8 mouse cellular contexts compared by ENCODE assay signal in genomic region chr8:123319522-123320164, GRCm38 (mm10). TPM values are rescaled to one million over a fixed set of nuclear protein-coding genes. Genes with fewer than 3 reads are reported as not detected.
DNase-seq lines count a peak whose midpoint lies in the region; ATAC-seq lines count a peak whose summit lies in the region.

No protein-coding gene starts in this region.

- no peak overlapping the region for H3K4me2 ChIP-seq in midbrain, embryonic 16.5 days (ENCODE audit: low read length)

- peaks cover 10% of the 10 kb centered on the region for H3K36me3 ChIP-seq in erythroblast, embryonic 14.5 days (ENCODE audit: control insufficient read depth)
- no peaks in the 10 kb centered on the region for H3K36me3 ChIP-seq in midbrain, embryonic 16.5 days (ENCODE audit: control insufficient read depth, insufficient read depth, low read length)

- peaks cover 26% of the 10 kb centered on the region for H3K4me1 ChIP-seq in erythroblast, embryonic 14.5 days (ENCODE audit: control insufficient read depth)
- peaks cover 7% of the 10 kb centered on the region for H3K4me1 ChIP-seq in midbrain, embryonic 16.5 days (ENCODE audit: control insufficient read depth, insufficient read depth, low read length)

- ATAC-seq in erythroblast, adult 5-6 weeks (replicated peaks; ENCODE audit: low FRiP score, poor library complexity, severe bottlenecking) = no peak
- peak; percentile 22; the same call in 1 of the 2 replicates for ATAC-seq in midbrain, embryonic 16.5 days

- H3K9me3 ChIP-seq in erythroblast, embryonic 14.5 days (ENCODE audit: control insufficient read depth, low read length) = no peaks in the 10 kb centered on the region
- H3K9me3 ChIP-seq in midbrain, embryonic 16.5 days (replicated peaks; ENCODE audit: control insufficient read depth, low read length, poor library complexity, severe bottlenecking) = no peaks in the 10 kb centered on the region

- H3K27ac ChIP-seq in midbrain, embryonic 16.5 days (ENCODE audit: low read length) = no peak overlapping the region

- WGBS in midbrain, embryonic 16.5 days = 35% methylated on average over 7 of the region's 7 CpGs

- no peaks in the 10 kb centered on the region for H3K27me3 ChIP-seq in erythroblast, embryonic 14.5 days (ENCODE audit: control insufficient read depth)
- no peaks in the 10 kb centered on the region for H3K27me3 ChIP-seq in midbrain, embryonic 16.5 days (ENCODE audit: control insufficient read depth, insufficient read depth, low read depth, low read length)

- H3K9ac ChIP-seq in midbrain, embryonic 16.5 days (ENCODE audit: low read depth, low read length) = no peak overlapping the region

- H3K4me3 ChIP-seq in erythroblast, embryonic 14.5 days (replicated peaks) = peak overlapping the region; percentile 90
- H3K4me3 ChIP-seq in midbrain, embryonic 16.5 days (ENCODE audit: low read depth, low read length) = no peak overlapping the region

- peak; percentile 23 for DNase-seq in right cerebral cortex, postnatal 4 days
- no peak for DNase-seq in right cerebral cortex, postnatal 10 days (ENCODE audit: low spot score in 2 of 2)
- peak; percentile 29 to 62 for DNase-seq in cerebellum, postnatal 36 days
- DNase-seq in kidney, postnatal 14 days = peak; percentile 64
- no peak for DNase-seq in urinary bladder, postnatal 25 days (ENCODE audit: low spot score)

RNA-seq across cellular contexts. Expression of gene Fanca, which starts 1.3 kb away (rescaled TPM):
- polyA plus RNA-seq in erythroblast, embryonic 14.5 days (2012) = 9.7 and 10.0 TPM in 2 replicates
- total RNA-seq in erythroblast, adult 5-6 weeks (2015; ENCODE audit: low replicate concordance) = 2.3 and 16.5 TPM in 2 replicates
- total RNA-seq in erythroblast, adult 5-6 weeks (2017; ENCODE audit: low replicate concordance) = 11.1 and 22.0 TPM in 2 replicates
- polyA plus RNA-seq in midbrain, embryonic 16.5 days (2015; fragmentation: Nextera tagmentation; extraction: Ambion mirVana) = 5.0 and 5.4 TPM in 2 replicates

RNA-seq across cellular contexts. Expression of gene Spire2, which starts 12.9 kb away (rescaled TPM):
- polyA plus RNA-seq in erythroblast, embryonic 14.5 days (2012) = 0.05 and 0.18 TPM in 2 replicates
- not detected in 2 replicates for total RNA-seq in erythroblast, adult 5-6 weeks (2015; ENCODE audit: low replicate concordance)
- total RNA-seq in erythroblast, adult 5-6 weeks (2017; ENCODE audit: low replicate concordance) = 0.09 TPM in 1 of 2 replicates, not detected in the other
- 39.1 and 42.3 TPM in 2 replicates for polyA plus RNA-seq in midbrain, embryonic 16.5 days (2015; fragmentation: Nextera tagmentation; extraction: Ambion mirVana)

RNA-seq across cellular contexts. Expression of gene Tcf25, which starts 53.9 kb away (rescaled TPM):
- polyA plus RNA-seq in erythroblast, embryonic 14.5 days (2012) = 3.5 and 3.7 TPM in 2 replicates
- 25.3 and 45.0 TPM in 2 replicates for total RNA-seq in erythroblast, adult 5-6 weeks (2015; ENCODE audit: low replicate concordance)
- total RNA-seq in erythroblast, adult 5-6 weeks (2017; ENCODE audit: low replicate concordance) = 19.5 and 29.4 TPM in 2 replicates
- polyA plus RNA-seq in midbrain, embryonic 16.5 days (2015; fragmentation: Nextera tagmentation; extraction: Ambion mirVana) = 338 and 394 TPM in 2 replicates

Comparison
In these comparisons a context has a peak if more than half of its experiments do, and no peak if none do; other contexts are left out.
1. DNase-seq: peak in right cerebral cortex, postnatal 4 days (single experiment), cerebellum, postnatal 36 days (2 of 2) and kidney, postnatal 14 days (single experiment); none in right cerebral cortex, postnatal 10 days (0 of 2) and urinary bladder, postnatal 25 days (single experiment).
2. RNA of gene Spire2, which starts 12.9 kb away (polyA plus RNA-seq): 39.1 to 42.3 TPM in midbrain, embryonic 16.5 days; 0.05 to 0.18 TPM in erythroblast, embryonic 14.5 days; every median in the first group is over 10 times any median in the second.
3. RNA of gene Tcf25, which starts 53.9 kb away (polyA plus RNA-seq): 338 to 394 TPM in midbrain, embryonic 16.5 days; 3.5 to 3.7 TPM in erythroblast, embryonic 14.5 days; every median in the first group is over 10 times any median in the second.